Mouse (Mus musculus) megakaryocyte, embryonic 14.5 days (primary cell): ENCODE measurements around the gene Ell.

ENCODE experiments used
- FLI1 ChIP-seq: IDR thresholded peaks from 2 replicates; pipeline ENCODE4 v1.6.1; 2012; ENCODE audit warnings: low read length, inconsistent platforms, mixed read lengths
- GATA1 ChIP-seq: IDR thresholded peaks from 3 replicates; pipeline ENCODE4 v1.6.1; 2012; ENCODE audit warnings: mixed read lengths, low read length, inconsistent platforms, borderline replicate concordance

DNA sequence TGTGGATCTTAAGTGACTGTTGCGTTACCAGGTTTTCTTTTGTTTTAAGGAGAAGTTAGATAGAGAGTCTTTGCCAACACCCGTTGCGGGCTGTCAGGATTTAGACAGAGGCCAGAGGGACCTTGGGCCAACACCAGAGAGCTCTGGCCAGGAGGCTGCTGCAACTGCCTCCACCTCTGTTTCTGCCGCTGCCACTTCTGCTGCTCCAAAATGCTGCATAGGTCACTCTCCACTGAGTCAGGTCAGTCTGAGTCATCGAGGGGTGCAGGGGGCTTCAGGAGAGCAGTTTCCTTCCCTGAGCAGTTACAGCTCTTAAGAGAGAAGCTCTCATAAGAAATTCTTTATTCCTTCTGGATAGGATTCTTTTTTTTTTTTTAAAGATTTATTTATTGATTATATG lies 87.8 kb downstream of the Ell start:
- no peak for TF ChIP-seq GATA1
- no peak for TF ChIP-seq FLI1
